Mouse (Mus musculus) midbrain, embryonic 11.5 days (tissue): ENCODE data around the gene Mmp14. TPM values are rescaled to one million over a fixed set of nuclear protein-coding genes. Genes with fewer than 3 reads are reported as not detected.

Experiments
- ATAC-seq: fragments of 200-750 bp; cut with Nextera tagmentation; 2 replicates; pipeline ENCODE4 v1.8.0; 2017; ENCODE audit warnings: moderate TSS enrichment, moderate library complexity; ENCODE audit not compliant: low FRiP score
- DNase-seq: peaks from one replicate; pipeline ENCODE4 v3.0.0; 2015; ENCODE audit warnings: low spot score; ENCODE audit errors: missing footprints
- H3K27ac ChIP-seq: fragments of 300-500 bp; sonication (generic); 2 replicates; pipeline ENCODE4 v1.5.1; 2014; ENCODE audit warnings: low read depth, low read length
- H3K27me3 ChIP-seq: fragments of 300-500 bp; sonication (generic); 2 replicates; pipeline ENCODE4 v1.6.1; 2014; ENCODE audit warnings: mild to moderate bottlenecking, low read length, moderate library complexity, mixed read lengths; ENCODE audit not compliant: control insufficient read depth, insufficient read depth
- H3K36me3 ChIP-seq: fragments of 300-500 bp; sonication (generic); 2 replicates; pipeline ENCODE4 v1.6.1; 2014; ENCODE audit warnings: mild to moderate bottlenecking, low read length, moderate library complexity, mixed read lengths; ENCODE audit not compliant: control insufficient read depth, insufficient read depth
- H3K4me1 ChIP-seq: fragments of 300-500 bp; sonication (generic); 2 replicates; pipeline ENCODE4 v1.6.1; 2014; ENCODE audit warnings: low read length; ENCODE audit not compliant: control insufficient read depth, insufficient read depth
- H3K4me2 ChIP-seq: fragments of 300-500 bp; sonication (generic); 2 replicates; pipeline ENCODE4 v1.6.1; 2014; ENCODE audit warnings: mild to moderate bottlenecking, moderate library complexity
- H3K4me3 ChIP-seq: fragments of 300-500 bp; sonication (generic); 2 replicates; pipeline ENCODE4 v1.5.1; 2014; ENCODE audit warnings: low read depth, low read length
- H3K9ac ChIP-seq: fragments of 300-500 bp; sonication (generic); 2 replicates; pipeline ENCODE4 v1.6.1; 2014; ENCODE audit warnings: low read length
- H3K9me3 ChIP-seq: fragments of 300-500 bp; sonication (generic); 2 replicates; pipeline ENCODE4 v1.6.1; 2016; ENCODE audit warnings: low read length; ENCODE audit not compliant: control insufficient read depth
- WGBS: fragments of 180-500 bp; shearing (Covaris S2); extraction: QIAGEN DNeasy Blood & Tissue Kit; methylation state at CpG from one replicate; pipeline ENCODE4 v1.1.7; 2014; 5-methylcytosine and 5-hydroxymethylcytosine counted together
- polyA plus RNA-seq: library from polyadenylated mRNA; unstranded; fragments of >200 nt; fragmentation: Nextera tagmentation; extraction: Ambion mirVana; gene quantifications from 2 replicates; pipeline ENCODE4 v1.2.1, GENCODE M21; 2014

Mmp14 gene
- polyA plus RNA-seq, 1 experiment from 2014 or later = 57.4 TPM

GRCm38 (mm10) chr14:54429332-54430093, 1.9 kb upstream of the Mmp14 start:
- ATAC-seq (no peak), DNase-seq (no peak)
- H3K9ac ChIP-seq = peak overlapping the region; percentile 69; the same call in 1 of the 2 replicates
- H3K4me3 ChIP-seq = no peak overlapping the region
- H3K4me1 ChIP-seq = peaks cover 28% of the 10 kb centered on the region
- no peak overlapping the region for H3K4me2 ChIP-seq
- 74% methylated on average over 7 of the region's 7 CpGs for WGBS
- no peak overlapping the region for H3K27ac ChIP-seq
- H3K27me3 ChIP-seq = peaks cover 7% of the 10 kb centered on the region; the same call in 1 of the 2 replicates
- H3K36me3 ChIP-seq = no peaks in the 10 kb centered on the region
- H3K9me3 ChIP-seq = no peaks in the 10 kb centered on the region

- Histone ChIP-seq H3K27ac (peak overlapping the region; percentile 70), H3K4me1 (peaks cover 28% of the 10 kb centered on the region), H3K36me3 (no peaks in the 10 kb centered on the region), H3K9ac (peak overlapping the region; percentile 69), H3K9me3 (no peaks in the 10 kb centered on the region), H3K27me3 (peaks cover 7% of the 10 kb centered on the region; the same call in 1 of the 2 replicates), H3K4me2 (peak overlapping the region; percentile 54), H3K4me3 (peak overlapping the region; percentile 41)
- ATAC-seq (no peak), DNase-seq (peak; percentile 95)
- WGBS = 4% methylated on average over 18 of the region's 18 CpGs
Observed at GRCm38 (mm10) chr14:54430406-54431145, 836 bp upstream of the Mmp14 start.

GRCm38 (mm10) chr14:54432078-54432836, 845 bp downstream of the Mmp14 start:
- peak overlapping the region; percentile 54 for H3K4me2 ChIP-seq
- no peaks in the 10 kb centered on the region for H3K36me3 ChIP-seq
- H3K9ac ChIP-seq = peak overlapping the region; percentile 69
- ATAC-seq (peak; percentile 45), DNase-seq (peak; percentile 95)
- no peaks in the 10 kb centered on the region for H3K9me3 ChIP-seq
- peak overlapping the region; percentile 41 for H3K4me3 ChIP-seq
- peak overlapping the region; percentile 70 for H3K27ac ChIP-seq
- H3K27me3 ChIP-seq = peaks cover 7% of the 10 kb centered on the region; the same call in 1 of the 2 replicates
- peaks cover 22% of the 10 kb centered on the region for H3K4me1 ChIP-seq
- 2% methylated on average over 53 of the region's 54 CpGs for WGBS

- Histone ChIP-seq H3K4me1 (peaks cover 17% of the 10 kb centered on the region), H3K27me3 (peaks cover 7% of the 10 kb centered on the region; the same call in 1 of the 2 replicates), H3K9ac (peak overlapping the region; percentile 69), H3K9me3 (no peaks in the 10 kb centered on the region), H3K27ac (no peak overlapping the region; the same call in 1 of the 2 replicates), H3K4me3 (peak overlapping the region; percentile 41), H3K4me2 (peak overlapping the region; percentile 54), H3K36me3 (no peaks in the 10 kb centered on the region)
- ATAC-seq = 0 out of 2 replicates have a peak, but pooled peaks have one; percentile 5
- WGBS = 43% methylated on average over 17 of the region's 17 CpGs
- DNase-seq = peak; percentile 95
Observed at GRCm38 (mm10) chr14:54432837-54433830, 1.7 kb downstream of the Mmp14 start.

GRCm38 (mm10) chr14:54433941-54434531, 2.6 kb downstream of the Mmp14 start:
- no peak overlapping the region for H3K4me3 ChIP-seq
- H3K9ac ChIP-seq = peak overlapping the region; percentile 10; the same call in 1 of the 2 replicates
- peaks cover 17% of the 10 kb centered on the region for H3K4me1 ChIP-seq

GRCm38 (mm10) chr14:54435194-54435918, 3.9 kb downstream of the Mmp14 start:
- peak; percentile 61 for DNase-seq
- no peak overlapping the region for H3K27ac ChIP-seq
- ATAC-seq = no peak
- no peak overlapping the region for H3K9ac ChIP-seq
- peaks cover 16% of the 10 kb centered on the region for H3K4me1 ChIP-seq
- H3K4me3 ChIP-seq = no peak overlapping the region
- H3K36me3 ChIP-seq = peaks cover 3% of the 10 kb centered on the region; the same call in 1 of the 2 replicates
- WGBS = 87% methylated on average over 11 of the region's 11 CpGs
- H3K9me3 ChIP-seq = no peaks in the 10 kb centered on the region
- H3K4me2 ChIP-seq = no peak overlapping the region
- H3K27me3 ChIP-seq = peaks cover 7% of the 10 kb centered on the region; the same call in 1 of the 2 replicates

More at GRCm38 (mm10) chr14:54433941-54434531, 2.6 kb downstream of the Mmp14 start:
- DNase-seq (peak; percentile 82), ATAC-seq (no peak)
- Histone ChIP-seq H3K27me3 (peaks cover 7% of the 10 kb centered on the region; the same call in 1 of the 2 replicates), H3K9me3 (no peaks in the 10 kb centered on the region), H3K27ac (no peak overlapping the region), H3K36me3 (no peaks in the 10 kb centered on the region; the same call in 1 of the 2 replicates), H3K4me2 (peak overlapping the region; percentile 54)
- 76% methylated on average over 12 of the region's 12 CpGs for WGBS

GRCm38 (mm10) chr14:54439155-54439554, 7.7 kb downstream of the Mmp14 start:
- H3K9ac ChIP-seq = no peak overlapping the region
- 65% methylated on average over 12 of the region's 12 CpGs for WGBS
- no peak overlapping the region for H3K4me2 ChIP-seq
- peaks cover 4% of the 10 kb centered on the region; the same call in 1 of the 2 replicates for H3K4me1 ChIP-seq
- H3K9me3 ChIP-seq = no peaks in the 10 kb centered on the region
- H3K4me3 ChIP-seq = no peak overlapping the region
- peak; percentile 69 for DNase-seq
- no peak overlapping the region for H3K27ac ChIP-seq
- ATAC-seq = no peak
- peaks cover 3% of the 10 kb centered on the region; the same call in 1 of the 2 replicates for H3K36me3 ChIP-seq
- H3K27me3 ChIP-seq = no peaks in the 10 kb centered on the region
